Mouse (Mus musculus) embryo, embryonic 10 days (tissue): Measurements from ENCODE around the gene AA986860.

Experiments used
- DNase-seq: peaks from one replicate; pipeline ENCODE4 v3.0.0-alpha.2; 2015; ENCODE audit warnings: low spot score

Gene AA986860

DNA sequence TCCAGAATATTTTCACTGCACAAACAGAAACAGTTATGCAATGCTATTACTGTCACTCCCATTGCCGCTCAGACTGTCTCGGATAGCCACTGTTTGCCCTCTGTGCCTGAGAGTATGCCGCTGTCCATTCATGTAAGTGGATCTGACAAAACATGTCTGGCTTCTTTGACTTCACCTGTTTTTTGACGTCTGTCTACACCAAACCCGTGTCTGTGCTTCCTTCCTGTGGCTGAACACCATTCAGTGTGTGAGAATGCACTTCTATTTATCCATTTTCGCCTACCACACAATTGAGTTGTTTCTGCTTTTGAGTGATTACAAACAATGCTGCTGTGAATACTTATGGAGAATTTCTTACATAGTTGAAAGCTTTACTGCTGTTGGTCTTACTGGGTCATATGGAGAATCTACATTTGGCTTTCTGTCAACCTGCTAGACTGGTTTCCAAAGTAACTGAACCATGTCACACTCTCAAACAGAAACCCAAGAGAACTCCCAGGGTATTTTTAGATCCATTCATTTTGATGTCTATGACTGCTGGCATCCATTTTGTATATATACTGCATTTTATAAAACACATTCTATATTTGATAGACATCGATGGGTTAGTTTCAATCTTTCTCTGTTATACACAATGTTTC is 44.0 kb downstream of the AA986860 start:
- DNase-seq = no peak

DNA sequence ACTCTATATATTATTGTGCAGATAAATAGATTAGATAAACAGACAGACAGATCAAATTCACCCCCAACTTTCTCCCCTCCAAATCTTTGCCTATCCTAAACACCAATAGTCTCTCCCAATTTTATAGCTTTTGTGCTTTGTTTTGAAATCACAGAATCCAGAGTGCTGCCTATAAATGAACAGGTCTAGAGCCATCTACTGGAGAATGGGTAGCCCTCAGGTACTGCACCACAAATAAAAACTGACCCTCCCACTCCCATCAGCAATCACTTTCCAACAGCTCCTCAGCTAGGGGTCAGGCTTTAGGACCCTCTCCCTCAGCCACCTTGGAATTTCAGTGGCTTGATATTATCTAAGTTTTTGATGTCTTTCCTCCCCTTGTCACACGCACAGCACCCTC is 44.9 kb downstream of the AA986860 start:
- DNase-seq = no peak

- no peak for DNase-seq
Measured at GRCm38 (mm10) chr1:130779867-130780266, 48.1 kb downstream of the AA986860 start.

GRCm38 (mm10) chr1:130784054-130784453 is 52.3 kb downstream of the AA986860 start:
- DNase-seq = peak; percentile 41

DNA sequence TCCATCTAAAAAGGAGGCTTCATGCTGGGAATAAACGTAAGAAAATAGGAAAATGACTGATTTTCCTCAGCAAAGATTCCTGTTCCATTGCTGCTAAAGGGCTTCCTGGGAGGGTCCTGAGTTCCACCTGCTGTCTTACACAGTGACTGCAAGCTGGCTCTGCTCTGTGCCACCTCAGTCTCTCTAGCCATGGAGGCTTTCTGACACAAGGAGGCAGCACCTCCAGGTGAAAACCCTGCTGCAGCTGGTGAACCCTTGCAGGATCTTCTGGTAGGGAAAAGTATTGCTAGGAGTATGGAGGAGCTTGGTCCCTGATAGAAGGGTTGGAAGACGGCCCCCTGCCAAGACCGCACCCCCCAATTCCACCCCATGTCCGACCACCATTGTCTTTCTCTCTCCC is 55.2 kb downstream of the AA986860 start:
- DNase-seq = no peak

DNA sequence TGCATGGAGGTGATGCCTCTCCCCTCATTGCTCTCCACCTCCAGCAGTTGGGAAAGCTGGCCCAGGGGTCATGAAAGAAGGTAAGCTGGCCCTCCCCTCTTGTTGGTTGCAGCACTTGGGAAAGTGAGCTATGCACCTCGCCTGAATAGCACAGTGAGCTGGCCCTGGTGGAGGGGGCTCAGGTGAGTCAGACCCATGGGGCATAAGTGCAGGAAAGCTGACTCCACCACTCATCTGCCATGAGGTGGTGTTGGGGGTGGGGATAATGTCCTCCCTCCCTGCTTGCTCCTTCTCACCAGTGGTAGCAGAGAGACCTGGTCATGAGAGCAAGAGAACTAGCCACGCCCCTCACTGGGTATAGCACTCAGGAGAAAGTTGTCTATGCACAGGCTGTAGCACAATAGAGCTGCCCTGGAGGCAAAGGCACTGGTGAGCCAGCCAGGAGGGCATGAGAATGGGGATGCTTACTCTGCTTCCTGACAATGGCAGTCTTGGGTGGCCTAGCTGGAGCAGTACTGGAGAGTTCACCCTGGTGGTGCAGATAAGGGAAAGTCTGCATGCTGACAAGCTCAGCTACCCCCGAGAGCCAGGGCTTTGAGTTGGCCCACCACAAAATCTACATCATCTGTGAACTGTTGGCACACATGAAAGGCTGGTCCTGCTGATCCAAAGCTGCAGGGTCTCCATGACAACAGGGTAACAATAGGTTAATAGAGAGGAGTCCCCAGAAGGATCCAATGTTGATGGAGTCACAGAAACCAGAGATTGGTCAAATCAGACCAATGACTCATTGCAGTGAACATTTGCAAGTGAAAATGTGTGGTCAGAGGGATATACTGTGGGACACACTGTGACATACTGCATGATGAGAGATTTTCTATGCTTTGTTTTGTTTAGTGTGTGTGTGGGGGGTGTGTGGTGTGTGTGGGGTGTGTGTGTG is 58.0 kb downstream of the AA986860 start:
- no peak for DNase-seq
